Mouse (Mus musculus) MEL (cell line): ENCODE measurements around the gene U2af1l4. TPM values are rescaled to one million over a fixed set of nuclear protein-coding genes. Genes with fewer than 3 reads are reported as not detected.

Source experiments
- DNase-seq: peaks from one replicate; pipeline ENCODE4 v3.0.0; 2011; ENCODE audit warnings: low read depth, low spot score
- H3K27ac ChIP-seq: 2 replicates; pipeline ENCODE4 v1.5.1; 2012; ENCODE audit warnings: low read depth, mild to moderate bottlenecking, control low read depth, low read length, moderate library complexity; ENCODE audit not compliant: control insufficient read depth
- H3K27me3 ChIP-seq, 2 experiments: fragments of 150-350 bp in 1 of 2; sonication (generic) in 1 of 2; 2 replicates each; pipeline ENCODE4 v1.6.1; 2012; ENCODE audit warnings: low read length in 2 of 2, mild to moderate bottlenecking in 2 of 2, improper control_type of control experiment in 1 of 2, moderate library complexity in 1 of 2; ENCODE audit not compliant: insufficient read depth in 2 of 2, control insufficient read depth in 1 of 2
- H3K36me3 ChIP-seq, 2 experiments: 2 replicates each; pipeline ENCODE4 v1.6.1; 2012 to 2014; ENCODE audit warnings: low read length in 2 of 2, improper control_type of control experiment in 1 of 2, inconsistent platforms in 1 of 2, mild to moderate bottlenecking in 1 of 2; ENCODE audit not compliant: insufficient read depth in 2 of 2, control insufficient read depth in 1 of 2
- H3K4me1 ChIP-seq, 2 experiments: fragments of 150-350 bp in 1 of 2; sonication (generic) in 1 of 2; 2 replicates each; pipeline ENCODE4 v1.6.1; 2012; ENCODE audit warnings: low read length in 2 of 2, improper control_type of control experiment in 1 of 2, mild to moderate bottlenecking in 1 of 2; ENCODE audit not compliant: insufficient read depth in 2 of 2, control insufficient read depth in 1 of 2
- H3K4me3 ChIP-seq, 2 experiments: fragments of 150-350 bp in 1 of 2; sonication (generic) in 1 of 2; 2 replicates each; pipeline ENCODE4 v1.5.1; 2012; ENCODE audit warnings: low read depth in 2 of 2, low read length in 2 of 2, mild to moderate bottlenecking in 2 of 2, moderate library complexity in 2 of 2, control low read depth in 1 of 2, improper control_type of control experiment in 1 of 2; ENCODE audit not compliant: control insufficient read depth in 1 of 2, insufficient read depth in 1 of 2
- H3K79me2 ChIP-seq: 2 replicates; pipeline ENCODE4 v1.6.1; 2012; ENCODE audit warnings: mild to moderate bottlenecking, low read length, moderate library complexity; ENCODE audit not compliant: control insufficient read depth, poor library complexity, insufficient read depth
- H3K9ac ChIP-seq: 2 replicates; pipeline ENCODE4 v1.6.1; 2012; ENCODE audit warnings: low read depth, mild to moderate bottlenecking, control low read depth, low read length, moderate library complexity; ENCODE audit not compliant: control insufficient read depth, poor library complexity, severe bottlenecking
- H3K9me3 ChIP-seq: fragments of 150-350 bp; sonication (generic); replicated peaks from 2 replicates; pipeline ENCODE4 v1.6.1; 2012; ENCODE audit warnings: mild to moderate bottlenecking, low read length, improper control_type of control experiment, moderate library complexity; ENCODE audit not compliant: insufficient read depth
- BHLHE40 ChIP-seq: IDR thresholded peaks from 2 replicates; pipeline ENCODE4 v1.6.1; 2012; ENCODE audit warnings: low read depth, mild to moderate bottlenecking, inconsistent platforms, low read length, improper control_type of control experiment, borderline replicate concordance
- CHD1 ChIP-seq: IDR thresholded peaks from 2 replicates; pipeline ENCODE4 v1.6.1; 2012; ENCODE audit warnings: low read depth, mild to moderate bottlenecking, inconsistent platforms, low read length, improper control_type of control experiment
- CHD2 ChIP-seq: IDR thresholded peaks from 2 replicates; pipeline ENCODE4 v1.6.1; 2011; ENCODE audit warnings: low read length, improper control_type of control experiment
- CTCF ChIP-seq, 3 experiments: IDR thresholded peaks in 2 of 3; conservative IDR thresholded peaks in 1 of 3; 2 replicates each; pipeline ENCODE4 v1.5.1; 2011 to 2012; ENCODE audit warnings: low read length in 3 of 3, low read depth in 2 of 3, mild to moderate bottlenecking in 2 of 3, improper control_type of control experiment in 1 of 3, inconsistent platforms in 1 of 3, mixed read lengths in 1 of 3, moderate library complexity in 1 of 3; ENCODE audit not compliant: control insufficient read depth in 1 of 3, insufficient read depth in 1 of 3, poor library complexity in 1 of 3, severe bottlenecking in 1 of 3
- E2F4 ChIP-seq: IDR thresholded peaks from 2 replicates; pipeline ENCODE4 v1.6.1; 2011; ENCODE audit warnings: low read depth, low read length, improper control_type of control experiment, borderline replicate concordance
- HCFC1 ChIP-seq: IDR thresholded peaks from 2 replicates; pipeline ENCODE4 v1.6.1; 2012; ENCODE audit warnings: low read depth, mild to moderate bottlenecking, inconsistent platforms, low read length, improper control_type of control experiment, moderate library complexity
- MAX ChIP-seq: IDR thresholded peaks from 2 replicates; pipeline ENCODE4 v1.6.1; 2011; ENCODE audit warnings: low read length, improper control_type of control experiment
- MAZ ChIP-seq: IDR thresholded peaks from 2 replicates; pipeline ENCODE4 v1.6.1; 2012; ENCODE audit warnings: low read depth, mild to moderate bottlenecking, inconsistent platforms, low read length, improper control_type of control experiment
- MXI1 ChIP-seq: IDR thresholded peaks from 2 replicates; pipeline ENCODE4 v1.6.1; 2011; ENCODE audit warnings: mild to moderate bottlenecking, low read depth, low read length, improper control_type of control experiment
- MYC ChIP-seq: IDR thresholded peaks from 2 replicates; pipeline ENCODE4 v1.6.1; 2011; ENCODE audit warnings: low read depth, mild to moderate bottlenecking, low read length, improper control_type of control experiment, moderate library complexity
- NELFE ChIP-seq: IDR thresholded peaks from 2 replicates; pipeline ENCODE4 v1.6.1; 2011; ENCODE audit warnings: low read depth, low read length, improper control_type of control experiment
- POLR2A ChIP-seq, 2 experiments: IDR thresholded peaks; 2 replicates each; pipeline ENCODE4 v1.6.1; 2011 to 2012; ENCODE audit warnings: low read length in 2 of 2, mild to moderate bottlenecking in 2 of 2, control low read depth in 1 of 2, improper control_type of control experiment in 1 of 2, low read depth in 1 of 2, moderate library complexity in 1 of 2; ENCODE audit not compliant: control insufficient read depth in 1 of 2, insufficient read depth in 1 of 2, poor library complexity in 1 of 2
- POLR2AphosphoS5 ChIP-seq: IDR thresholded peaks from 2 replicates; pipeline ENCODE4 v1.6.1; 2012; ENCODE audit warnings: low read depth, borderline replicate concordance, mild to moderate bottlenecking, inconsistent platforms, low read length, moderate library complexity, mixed read lengths
- SIN3A ChIP-seq: IDR thresholded peaks from 2 replicates; pipeline ENCODE4 v1.6.1; 2012; ENCODE audit warnings: low read length, improper control_type of control experiment, inconsistent platforms
- SMC3 ChIP-seq: IDR thresholded peaks from 2 replicates; pipeline ENCODE4 v1.6.1; 2011; ENCODE audit warnings: low read depth, low read length, improper control_type of control experiment
- TAL1 ChIP-seq: IDR thresholded peaks from 2 replicates; pipeline ENCODE4 v1.6.1; 2012; ENCODE audit warnings: mild to moderate bottlenecking, inconsistent platforms, low read length, moderate library complexity, mixed read lengths
- TBP ChIP-seq: IDR thresholded peaks from 2 replicates; pipeline ENCODE4 v1.8.0; 2011; ENCODE audit warnings: low read depth, low read length, improper control_type of control experiment
- USF1 ChIP-seq: IDR thresholded peaks from 2 replicates; pipeline ENCODE4 v1.6.1; 2014; ENCODE audit warnings: low read depth, mild to moderate bottlenecking, inconsistent platforms, low read length, improper control_type of control experiment, moderate library complexity
- ZC3H11A ChIP-seq: IDR thresholded peaks from 2 replicates; pipeline ENCODE4 v1.6.1; 2012; ENCODE audit warnings: low read depth, mild to moderate bottlenecking, inconsistent platforms, low read length, improper control_type of control experiment
- ZMIZ1 ChIP-seq: IDR thresholded peaks from 2 replicates; pipeline ENCODE4 v1.6.1; 2012; ENCODE audit warnings: low read depth, mild to moderate bottlenecking, inconsistent platforms, low read length, improper control_type of control experiment, moderate library complexity
- ZNF384 ChIP-seq: IDR thresholded peaks from 2 replicates; pipeline ENCODE4 v1.6.1; 2012; ENCODE audit warnings: low read depth, mild to moderate bottlenecking, inconsistent platforms, low read length, improper control_type of control experiment
- polyA plus RNA-seq, 2 experiments: library from polyadenylated mRNA; stranded (reverse) in 1 of 2; unstranded in 1 of 2; fragments of >175 nt in 1 of 2; fragments of >200 nt in 1 of 2; gene quantifications; 2 replicates each; pipeline versions ENCODE4 v1.2.1 to v1.2.4; 2012; ENCODE audit warnings: low replicate concordance in 2 of 2, low read depth in 1 of 2; ENCODE audit not compliant: insufficient read length in 2 of 2, insufficient read depth in 1 of 2, missing spikeins in 1 of 2
- total RNA-seq: library from RNA; depleted of rRNA; stranded (reverse); fragments of 300-350 nt; gene quantifications from 2 replicates; pipeline ENCODE4 v1.2.3, GENCODE M21; 2012

The U2af1l4 gene
- total and polyA plus RNA-seq, 3 experiments, result 72.5 to 74.2 TPM; not detected in 1

DNA sequence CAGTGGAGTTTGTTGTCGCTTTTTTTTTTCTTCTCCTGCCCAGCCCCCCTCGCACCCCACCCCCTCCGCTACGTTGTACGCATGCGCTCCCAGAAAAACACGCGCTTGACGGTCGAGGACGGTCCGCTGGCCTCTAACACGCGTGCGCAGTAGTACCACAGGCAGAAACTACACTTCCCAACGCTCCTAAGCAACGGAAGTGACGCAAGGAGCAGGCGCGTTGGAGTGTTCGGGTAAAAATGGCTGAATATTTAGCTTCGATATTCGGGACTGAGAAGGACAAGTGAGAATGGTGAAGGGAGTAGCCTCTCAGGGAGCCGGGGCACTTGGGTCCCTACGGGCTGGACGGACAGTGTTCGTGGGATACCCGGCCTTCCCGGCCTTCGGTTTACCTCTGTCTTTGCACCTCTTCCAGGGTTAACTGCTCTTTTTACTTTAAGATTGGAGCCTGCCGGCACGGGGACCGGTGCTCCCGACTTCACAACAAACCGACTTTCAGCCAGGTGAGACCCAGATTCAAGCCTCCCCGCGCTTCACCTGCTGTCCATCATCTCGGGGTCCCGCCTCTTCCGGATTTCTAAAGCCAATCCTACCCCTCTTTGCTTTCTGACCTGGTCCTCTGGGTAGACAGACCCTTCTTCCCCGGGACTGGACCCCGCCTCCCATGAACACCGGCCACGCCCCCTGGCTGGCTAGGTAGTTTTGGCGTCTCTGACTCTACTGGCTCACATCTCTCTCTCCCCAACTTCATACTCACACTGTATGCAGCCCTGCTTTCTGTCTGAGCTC lies at the start of gene U2af1l4, which contains the start of the genes Gm49396 and Psenen (continued):
- TF ChIP-seq CHD2, result peak; percentile 90
- peak; percentile 91 for TF ChIP-seq ZNF384
- TF ChIP-seq MAZ, result peak; percentile 30
- TF ChIP-seq USF1, result 0 out of 2 replicates have a peak, but pooled peaks have one; percentile 4

DNA sequence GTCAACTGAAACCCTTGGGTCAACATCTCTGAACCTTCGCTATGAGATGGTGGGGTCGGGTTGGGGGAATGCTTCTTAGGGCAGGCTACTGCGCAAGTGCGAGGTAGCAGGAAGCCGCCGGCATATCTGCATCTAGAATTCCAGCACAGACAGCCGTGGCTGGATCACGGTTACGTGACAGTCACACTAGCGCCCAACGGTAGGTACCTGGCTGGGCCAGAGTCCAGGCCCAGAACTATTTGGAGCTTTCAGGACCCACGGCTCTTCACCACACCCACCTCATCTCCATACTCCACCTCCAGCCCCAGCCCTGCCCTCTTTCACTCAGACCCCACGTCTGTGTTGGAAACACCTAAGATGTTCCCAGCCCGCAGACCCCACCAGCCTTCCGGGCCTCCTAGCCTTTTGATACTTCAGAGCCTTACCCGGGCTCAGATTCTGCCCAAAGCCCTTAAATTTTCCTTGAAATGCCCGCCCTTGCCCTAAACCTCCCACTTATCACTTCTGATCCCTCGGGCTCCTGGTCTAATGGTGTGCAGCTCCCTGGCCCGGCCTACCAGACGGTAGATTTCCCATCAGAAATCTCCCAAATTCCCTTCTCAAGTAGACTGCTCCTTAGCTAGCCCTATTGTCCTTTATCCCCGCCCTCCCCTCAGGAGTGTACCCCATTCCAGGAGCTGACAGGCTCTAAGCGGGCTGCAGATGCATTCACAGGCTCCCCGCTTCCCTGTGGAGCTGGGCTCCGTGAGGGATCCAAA lies 47.9 kb upstream of the U2af1l4 start:
- no peak overlapping the region for H3K27ac ChIP-seq
- no peak overlapping the region for H3K9ac ChIP-seq
- peaks cover 0 to 2% of the 10 kb centered on the region in 2 experiments; a peak in 1 of 4 replicates for H3K27me3 ChIP-seq
- H3K79me2 ChIP-seq, result no peaks in the 10 kb centered on the region
- no peak for DNase-seq
- H3K36me3 ChIP-seq, result no peaks in the 10 kb centered on the region
- no peaks in the 10 kb centered on the region for H3K4me1 ChIP-seq
- H3K4me3 ChIP-seq, result no peak overlapping the region
- TF ChIP-seq MXI1 (no peak), USF1 (peak; percentile 43; the same call in 1 of the 2 replicates)
- no peaks in the 10 kb centered on the region for H3K9me3 ChIP-seq

DNA sequence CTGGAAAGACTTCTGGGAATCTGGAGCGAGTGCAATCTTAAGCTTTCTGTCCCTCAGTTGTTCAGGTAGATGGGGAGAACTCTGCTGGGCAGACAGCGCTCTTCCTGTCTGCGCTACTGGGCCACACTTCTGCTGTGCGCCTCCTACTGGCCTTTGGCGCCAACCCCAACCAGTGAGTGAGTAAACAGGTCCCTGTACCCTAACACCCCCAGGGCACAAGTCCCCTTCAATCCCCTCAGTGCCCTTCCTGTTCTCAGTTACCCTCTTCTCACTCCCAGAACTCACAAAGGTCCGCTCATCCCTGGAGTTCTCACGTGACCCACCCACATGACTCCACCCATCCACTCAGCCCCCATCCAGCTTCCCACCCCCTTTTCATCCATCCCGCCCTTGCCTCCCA lies 44.8 kb upstream of the U2af1l4 start:
- Histone ChIP-seq H3K4me1 (no peaks in the 10 kb centered on the region), H3K36me3 (no peaks in the 10 kb centered on the region), H3K9ac (no peak overlapping the region), H3K4me3 (no peak overlapping the region), H3K27me3 (no peaks in the 10 kb centered on the region), H3K79me2 (no peaks in the 10 kb centered on the region), H3K9me3 (no peaks in the 10 kb centered on the region), H3K27ac (no peak overlapping the region)
- no peak for DNase-seq
- no peak for TF ChIP-seq MYC
- TF ChIP-seq CTCF (IDR thresholded peaks at IDR 0.05 in 2 of 3, conservative IDR thresholded peaks at IDR 0.05 in 1 of 3; ENCODE audit: control insufficient read depth in 1 of 3, insufficient read depth in 1 of 3, low read depth in 2 of 3, low read length in 3 of 3, poor library complexity in 1 of 3, severe bottlenecking in 1 of 3), result peak in 1 of 3 experiments; percentile 31; a peak in 1 of 6 replicates
- TF ChIP-seq MAX, result no peak
- TF ChIP-seq POLR2A (IDR thresholded peaks at IDR 0.05; ENCODE audit: control insufficient read depth in 1 of 2, insufficient read depth in 1 of 2, low read depth in 1 of 2, low read length in 2 of 2, poor library complexity in 1 of 2), result no peak
- no peak for TF ChIP-seq SMC3

DNA sequence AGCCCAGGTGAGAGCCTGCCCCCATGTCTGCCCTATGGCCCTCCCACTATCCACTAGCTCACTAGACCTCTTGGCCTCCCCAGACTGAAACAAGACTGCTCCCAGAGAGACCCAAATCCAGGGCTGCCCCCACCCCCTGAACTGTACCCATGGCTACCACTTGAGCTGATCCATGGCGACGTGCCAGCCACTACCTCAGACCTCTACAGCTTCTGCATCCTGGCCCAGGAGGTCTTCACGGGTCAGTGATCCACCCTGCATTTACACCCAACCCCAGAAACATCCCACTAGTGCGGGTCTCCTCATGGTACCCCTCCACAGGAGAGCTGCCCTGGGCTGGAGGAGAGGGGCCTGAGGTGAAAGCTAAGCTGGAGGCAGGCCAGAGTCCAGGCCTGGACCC lies 42.7 kb upstream of the U2af1l4 start:
- Histone ChIP-seq H3K79me2 (no peaks in the 10 kb centered on the region), H3K4me1 (no peaks in the 10 kb centered on the region), H3K27ac (no peak overlapping the region), H3K36me3 (no peaks in the 10 kb centered on the region), H3K27me3 (no peaks in the 10 kb centered on the region), H3K9me3 (no peaks in the 10 kb centered on the region), H3K4me3 (no peak overlapping the region), H3K9ac (no peak overlapping the region)
- no peak for TF ChIP-seq ZC3H11A
- no peak for TF ChIP-seq POLR2AphosphoS5
- TF ChIP-seq CHD1, result no peak
- TF ChIP-seq ZMIZ1, result no peak
- TF ChIP-seq BHLHE40, result no peak
- no peak for TF ChIP-seq CHD2
- no peak for TF ChIP-seq TAL1
- no peak for TF ChIP-seq TBP
- no peak for TF ChIP-seq SIN3A
- TF ChIP-seq MYC, result no peak
- TF ChIP-seq SMC3, result no peak
- TF ChIP-seq HCFC1, result no peak
- TF ChIP-seq NELFE, result no peak
- no peak for TF ChIP-seq E2F4
- DNase-seq, result no peak
